Mouse (Mus musculus) CD8-positive naive resting alpha-beta T cell, adult 57 days (primary cell): Measurements from ENCODE around the gene Phf2. TPM values are rescaled to one million over a fixed set of nuclear protein-coding genes. Genes with fewer than 3 reads are reported as not detected.

Experiments used
- total RNA-seq: library from RNA; stranded (reverse); gene quantifications from one replicate; pipeline ENCODE4 v1.2.4, GENCODE M21; 2023

The Phf2 gene
- total RNA-seq, result 59.1 TPM

DNA sequence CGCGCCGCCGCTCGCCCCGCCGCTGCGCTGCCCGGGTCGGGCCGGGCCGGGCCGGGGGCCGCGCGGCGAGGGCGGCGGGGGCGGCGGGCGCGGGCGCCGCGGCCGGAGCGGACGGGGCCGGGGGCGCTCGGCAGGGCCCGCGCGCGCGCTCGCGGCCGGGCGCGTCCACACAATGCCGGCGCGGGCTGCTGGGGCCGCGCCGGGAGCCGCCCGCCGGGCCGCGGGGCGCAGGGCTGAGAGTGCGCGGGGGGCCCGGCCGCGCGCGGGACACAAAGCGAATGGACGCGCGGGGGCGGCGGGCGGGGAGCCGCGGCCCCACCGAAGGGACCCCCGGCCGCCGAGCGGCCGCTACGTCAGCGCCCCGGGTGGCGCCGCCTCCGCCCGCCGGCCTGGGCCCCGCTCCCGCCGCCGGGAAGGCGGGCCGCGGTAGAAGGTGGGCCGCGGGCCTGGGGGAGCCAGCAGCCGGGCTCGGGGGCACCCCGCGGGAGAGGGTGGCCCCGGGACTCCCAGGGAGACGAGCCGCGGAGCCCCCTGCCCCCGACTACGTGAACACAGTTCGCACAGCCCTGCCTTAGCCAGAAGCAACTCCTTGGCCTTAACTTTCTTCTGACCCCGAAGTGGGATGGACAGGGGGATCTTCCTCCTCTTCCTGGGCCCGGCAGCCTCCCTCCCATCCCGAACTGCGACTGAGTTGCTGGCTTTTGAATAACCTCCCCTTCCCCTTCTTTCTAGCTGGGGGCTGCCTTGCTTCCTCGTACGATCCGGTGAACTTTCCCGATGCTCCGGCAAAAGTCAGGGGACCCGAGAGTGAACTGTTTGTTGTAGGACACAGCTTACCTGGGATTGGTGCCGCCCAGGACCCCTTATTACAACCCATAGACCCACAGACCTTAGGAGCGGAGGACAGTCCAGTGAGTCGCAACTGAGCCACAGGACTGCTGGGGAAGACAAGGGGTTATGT, at the start of gene Phf2:
TSS of gene Phf2 (minus strand) at position 349 of the 961 bp plus-strand sequence.

Other genes with a start within 250 kb of the Phf2 start
- 7.1 TPM for gene Ptpdc1, start 245.5 kb downstream of the Phf2 start, total RNA-seq
- gene Barx1, start 208.1 kb downstream of the Phf2 start, total RNA-seq, result not detected
- 105 TPM for gene Fam120a, start 96.9 kb upstream of the Phf2 start, total RNA-seq